Mouse (Mus musculus) left cerebral cortex, adult 2 months (tissue): Measurements from ENCODE around the gene Gsk3a. TPM values are rescaled to one million over a fixed set of nuclear protein-coding genes. Genes with fewer than 3 reads are reported as not detected.
A peak's percentile ranks its signal among the peaks of the same experiment; 100 is the strongest.

Experiments used
- DNase-seq, 2 experiments: peaks; one replicate each; pipeline ENCODE4 v3.0.0; 2021 to 2022; ENCODE audit warnings: low spot score in 2 of 2, mixed read lengths in 1 of 2; ENCODE audit errors: extremely low spot score in 1 of 2
- H3K27ac ChIP-seq: fragments of 200-600 bp; 2 replicates; pipeline ENCODE4 v1.8.1; 2022
- H3K4me3 ChIP-seq: fragments of 200-600 bp; 2 replicates; pipeline ENCODE4 v1.8.1; 2022
- CTCF ChIP-seq: fragments of 200-600 bp; IDR thresholded peaks from 2 replicates; pipeline ENCODE4 v1.8.1; 2022; ENCODE audit warnings: antibody characterized with exemption, mild to moderate bottlenecking, moderate library complexity
- intact Hi-C: fragments of 180-260 bp; cut with DNase I; formaldehyde crosslinking; loops from one replicate; pipeline ENCODE4 v1.15.1; 2025
- total RNA-seq, 2 experiments: library from RNA; stranded (reverse); gene quantifications; 2 replicates each; pipeline ENCODE4 v1.2.3; 2021

The Gsk3a gene
- total RNA-seq, 2 experiments from 2014 or later: 215 to 220 TPM

- peak overlapping the region; percentile 75 for H3K4me3 ChIP-seq
- intact Hi-C loops: no loop called here
- DNase-seq: peak; percentile 55 to 76
- TF ChIP-seq CTCF: no peak
- peak overlapping the region; percentile 99 for H3K27ac ChIP-seq
These were observed 8.6 kb upstream of the Gsk3a start for GRCm38 (mm10) chr7:25246079-25246758.

DNA sequence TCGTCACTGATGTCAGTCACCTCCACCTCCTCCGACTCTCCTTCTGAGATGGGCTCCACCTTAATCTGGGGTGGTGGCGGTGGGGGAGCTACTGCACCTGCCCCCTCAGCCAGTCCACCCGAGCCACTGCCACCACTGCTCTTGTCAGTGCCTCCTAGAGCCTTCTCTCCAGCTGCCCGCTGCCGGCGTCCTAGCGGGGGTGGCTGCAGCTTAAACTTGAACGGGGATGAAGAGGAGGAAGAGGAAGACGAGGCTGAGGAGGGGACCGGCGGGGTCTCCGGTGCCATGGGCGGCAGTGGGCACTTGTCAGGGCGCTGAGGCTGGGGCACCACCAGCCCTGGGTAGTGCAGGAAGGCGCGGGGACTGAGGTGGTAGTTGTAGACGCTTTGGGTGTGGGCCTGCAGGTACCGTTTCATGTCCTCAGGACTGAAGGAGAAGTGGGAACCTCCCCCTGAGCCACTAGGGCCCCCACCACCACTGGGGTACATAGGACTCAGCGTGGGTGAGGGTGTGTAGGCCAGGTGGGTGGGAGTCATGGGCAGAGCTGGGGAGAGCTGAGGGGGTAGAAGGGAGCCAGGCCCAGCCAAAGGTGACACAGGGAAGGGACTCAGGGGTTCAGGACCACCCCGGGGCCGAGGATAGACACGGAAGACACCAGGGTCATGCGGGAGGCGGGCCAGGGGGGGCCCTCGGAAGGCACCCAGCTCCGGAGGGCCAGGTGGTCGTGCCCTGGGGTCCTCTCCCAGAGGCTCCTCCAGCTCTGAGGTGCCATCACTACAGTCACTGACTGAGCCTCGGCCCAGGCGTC is 7.1 kb upstream of the Gsk3a start:
- peak overlapping the region; percentile 99 for H3K27ac ChIP-seq
- TF ChIP-seq CTCF: no peak
- DNase-seq: no peak
- intact Hi-C loops: loop anchor here (5.0 kb wide), 1 partner anchor 133 kb away; no protein-coding TSS in a partner anchor
- peak overlapping the region; percentile 28 for H3K4me3 ChIP-seq

GRCm38 (mm10) chr7:25243361-25243760 is 5.7 kb upstream of the Gsk3a start:
- no peak for TF ChIP-seq CTCF
- intact Hi-C loops: loop anchor here (5.0 kb wide), 1 partner anchor 134 kb away; no protein-coding TSS in a partner anchor
- no peak for DNase-seq
- peak overlapping the region; percentile 26; the same call in 1 of the 2 replicates for H3K27ac ChIP-seq
- no peak overlapping the region for H3K4me3 ChIP-seq

DNA sequence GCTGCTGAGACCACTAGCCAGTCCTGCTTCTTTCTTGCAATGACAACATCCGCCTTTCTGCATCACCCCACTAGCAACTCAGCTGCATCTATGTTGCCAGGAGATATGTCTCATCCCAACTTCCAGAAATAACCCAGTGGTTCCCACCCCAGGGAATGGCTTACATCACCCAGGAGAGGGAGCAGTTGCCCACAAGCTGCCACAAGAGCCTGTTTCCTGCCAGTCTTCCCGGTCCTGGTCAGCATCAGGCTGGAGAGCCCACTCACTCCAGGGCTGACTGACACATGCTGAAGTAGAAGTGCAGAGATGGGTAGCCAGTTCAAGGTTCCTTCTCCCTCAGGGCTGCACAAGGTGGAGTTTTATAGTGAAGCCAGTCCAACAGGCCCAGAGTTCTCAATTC is 3.4 kb upstream of the Gsk3a start:
- Histone ChIP-seq H3K27ac (peak overlapping the region; percentile 91), H3K4me3 (no peak overlapping the region)
- peak; percentile 75 to 80 for DNase-seq
- intact Hi-C loops: loop anchor here (1.0 to 5.0 kb wide), 2 partner anchors 37 to 136 kb away; no protein-coding TSS in a partner anchor
- TF ChIP-seq CTCF: peak; percentile 76

GRCm38 (mm10) chr7:25240631-25241030 is 3.0 kb upstream of the Gsk3a start:
- no peak for TF ChIP-seq CTCF
- intact Hi-C loops: loop anchor here (1.0 to 5.0 kb wide), 2 partner anchors 38 to 137 kb away; no protein-coding TSS in a partner anchor
- DNase-seq: no peak
- Histone ChIP-seq H3K27ac (peak overlapping the region; percentile 91), H3K4me3 (no peak overlapping the region)

DNA sequence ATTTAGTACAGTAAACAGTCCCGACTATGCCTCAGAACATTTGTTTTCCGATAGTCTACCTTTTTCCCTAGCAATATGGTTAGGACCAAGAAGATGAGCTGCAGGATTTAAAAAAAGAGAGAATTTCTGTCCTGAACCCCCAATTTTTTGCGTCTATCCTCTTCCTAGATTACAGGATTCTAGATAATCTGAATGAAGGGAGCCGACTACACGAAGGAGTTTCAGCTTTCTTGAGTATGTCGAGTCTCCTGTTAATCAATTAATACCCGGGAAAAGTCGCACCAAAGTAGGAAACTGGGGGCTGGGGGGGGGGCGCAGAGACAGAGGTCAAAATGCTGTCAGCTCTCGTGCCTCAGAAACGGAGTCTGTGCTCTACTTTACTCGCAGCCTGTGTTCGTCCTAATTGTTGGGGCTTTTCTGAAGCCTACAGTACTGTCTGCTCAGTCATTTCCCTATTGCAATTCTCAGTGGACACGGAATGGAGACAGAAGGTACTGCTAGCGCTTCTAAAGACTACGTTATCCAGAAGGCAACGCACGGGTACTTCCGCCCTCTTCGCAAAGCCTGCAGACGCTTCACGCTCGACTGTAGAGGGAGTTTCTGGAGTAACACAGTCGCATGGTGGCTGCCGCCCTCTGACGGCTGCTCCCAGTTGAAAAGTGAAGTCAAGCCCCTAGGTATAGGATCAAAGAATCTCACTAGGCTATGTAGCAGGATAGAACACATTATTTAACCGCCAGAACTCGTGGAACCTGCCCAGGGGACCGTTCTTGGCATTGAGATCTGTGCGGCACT is 1.4 kb upstream of the Gsk3a start:
- peak; percentile 79 to 84 for DNase-seq
- Histone ChIP-seq H3K4me3 (peak overlapping the region; percentile 85), H3K27ac (peak overlapping the region; percentile 99)
- intact Hi-C loops: loop anchor here (1.0 to 5.0 kb wide), 2 partner anchors 77 to 267 kb away; partner anchors contain the start of gene Rabac1
- peak; percentile 66 for TF ChIP-seq CTCF

DNA sequence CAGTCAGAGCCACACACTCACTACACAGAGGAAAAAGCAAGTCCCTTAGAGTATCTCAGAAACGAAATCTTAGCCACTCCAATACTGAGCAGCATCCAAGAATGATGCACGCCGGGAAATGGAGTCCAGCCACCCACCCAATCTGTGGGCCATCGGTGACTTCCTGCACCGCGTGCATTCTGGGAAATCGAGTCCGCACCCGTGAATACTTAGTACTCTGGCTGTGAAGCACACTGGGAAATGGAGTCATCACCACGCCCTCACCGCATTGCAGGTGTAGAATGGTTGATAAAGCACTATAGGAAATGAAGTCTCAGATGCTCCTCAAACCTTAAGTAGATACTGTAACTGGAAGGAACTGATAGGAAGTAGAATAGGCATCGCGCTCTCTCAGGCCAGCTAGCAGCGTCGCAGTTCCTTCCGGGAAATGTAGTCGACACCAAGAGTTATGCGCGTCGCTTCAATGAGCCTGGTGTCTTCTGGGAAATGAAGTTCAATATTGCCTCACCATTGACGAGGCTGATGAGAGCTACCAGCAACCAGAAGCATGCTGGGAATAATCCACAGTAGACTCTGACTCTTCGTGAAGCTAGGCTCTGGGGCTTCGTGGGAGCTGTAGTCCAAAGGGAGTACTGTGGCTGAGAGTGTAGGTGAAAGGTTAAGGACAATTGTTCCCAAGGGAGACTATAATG is 510 bp upstream of the Gsk3a start:
- intact Hi-C loops: loop anchor here (5.0 kb wide), 1 partner anchor 266 kb away; the partner anchor contains the start of gene Rabac1
- Histone ChIP-seq H3K4me3 (peak overlapping the region; percentile 85), H3K27ac (peak overlapping the region; percentile 99)
- peak; percentile 90 to 92 for DNase-seq
- TF ChIP-seq CTCF: no peak

DNA sequence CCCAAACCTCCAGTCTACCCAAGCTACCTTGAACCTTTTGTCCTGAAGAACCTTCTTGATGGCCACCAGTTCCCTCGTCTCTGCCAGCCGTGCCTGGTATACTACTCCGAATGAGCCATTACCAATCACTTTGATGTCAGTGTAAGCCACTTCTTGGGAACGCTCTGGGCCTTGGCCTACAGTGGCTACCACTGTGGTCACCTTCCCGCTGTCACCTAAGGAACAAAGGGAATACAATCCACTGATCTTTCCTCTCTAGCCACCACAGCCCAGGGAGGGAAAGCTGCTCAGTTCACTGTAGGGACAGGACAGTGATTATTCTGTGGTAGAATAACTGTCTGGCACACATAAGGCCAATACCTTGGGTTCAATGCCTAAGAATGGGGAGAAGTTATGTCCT is 2.1 kb downstream of the Gsk3a start:
- Histone ChIP-seq H3K27ac (no peak overlapping the region), H3K4me3 (no peak overlapping the region)
- no peak for DNase-seq
- TF ChIP-seq CTCF: no peak
- intact Hi-C loops: loop anchor here (5.0 kb wide), 1 partner anchor 263 kb away; the partner anchor contains the start of gene Rabac1

- intact Hi-C loops: no loop called here
- no peak for TF ChIP-seq CTCF
These were observed 4.6 kb downstream of the Gsk3a start for GRCm38 (mm10) chr7:25233061-25233460.

DNA sequence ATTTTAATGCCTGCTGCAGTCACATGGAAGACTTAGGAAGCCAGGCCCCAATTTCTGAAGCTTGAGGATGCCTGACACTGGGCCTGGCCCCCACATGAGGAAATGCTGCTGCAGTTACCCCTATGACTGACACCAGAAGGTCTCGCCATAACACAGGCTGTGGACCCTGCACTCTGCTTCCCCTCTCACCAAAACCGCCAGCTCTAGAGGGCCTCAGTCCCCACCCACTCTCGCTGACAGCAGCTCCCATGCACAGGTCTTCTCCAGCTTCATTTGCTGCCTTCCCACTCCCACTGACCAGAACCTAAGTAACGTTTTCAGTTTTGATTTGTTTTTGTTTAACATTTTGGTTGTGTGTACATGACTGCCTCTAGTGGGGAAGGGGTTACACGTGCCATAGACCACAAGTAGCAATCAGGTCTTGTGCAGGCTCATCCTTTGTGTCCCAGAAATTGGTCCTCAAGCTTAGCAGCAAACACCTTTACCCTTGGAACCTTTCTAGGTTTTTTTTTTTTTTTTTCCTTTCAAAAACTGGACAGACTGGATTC is 5.5 kb downstream of the Gsk3a start:
- intact Hi-C loops: no loop called here
- Histone ChIP-seq H3K4me3 (no peak overlapping the region), H3K27ac (no peak overlapping the region)
- no peak for DNase-seq
- TF ChIP-seq CTCF: no peak; the same call in 1 of the 2 replicates

More at GRCm38 (mm10) chr7:25233061-25233460, 4.6 kb downstream of the Gsk3a start:
- Histone ChIP-seq H3K4me3 (no peak overlapping the region), H3K27ac (no peak overlapping the region)
- no peak for DNase-seq
